Mouse (Mus musculus) limb, embryonic 13.5 days (tissue): ENCODE data around the gene Gm10644. TPM values are rescaled to one million over a fixed set of nuclear protein-coding genes. Genes with fewer than 3 reads are reported as not detected.

Source experiments
- ATAC-seq: fragments of 200-750 bp; cut with Nextera tagmentation; 2 replicates; pipeline ENCODE4 v1.8.0; 2017; ENCODE audit warnings: low read depth, moderate number of reproducible peaks, moderate TSS enrichment; ENCODE audit not compliant: low FRiP score
- H3K27ac ChIP-seq: fragments of 300-500 bp; sonication (generic); 2 replicates; pipeline ENCODE4 v1.5.1; 2015; ENCODE audit warnings: inconsistent platforms, mild to moderate bottlenecking, moderate library complexity
- H3K27me3 ChIP-seq: fragments of 300-500 bp; sonication (generic); 2 replicates; pipeline ENCODE4 v1.6.1; 2015; ENCODE audit warnings: mild to moderate bottlenecking, inconsistent platforms
- H3K36me3 ChIP-seq: fragments of 300-500 bp; sonication (generic); 2 replicates; pipeline ENCODE4 v1.6.1; 2015; ENCODE audit warnings: inconsistent platforms, mild to moderate bottlenecking, moderate library complexity
- H3K4me1 ChIP-seq: fragments of 300-500 bp; sonication (generic); 2 replicates; pipeline ENCODE4 v1.6.1; 2015; ENCODE audit warnings: inconsistent platforms
- H3K4me2 ChIP-seq: fragments of 300-500 bp; sonication (generic); replicated peaks from 2 replicates; pipeline ENCODE4 v1.6.1; 2015; ENCODE audit warnings: inconsistent platforms, mild to moderate bottlenecking, moderate library complexity
- H3K4me3 ChIP-seq: fragments of 300-500 bp; sonication (generic); 2 replicates; pipeline ENCODE4 v1.5.1; 2015; ENCODE audit warnings: moderate library complexity, mild to moderate bottlenecking, inconsistent platforms
- H3K9ac ChIP-seq: fragments of 300-500 bp; sonication (generic); 2 replicates; pipeline ENCODE4 v1.6.1; 2015; ENCODE audit warnings: mild to moderate bottlenecking, inconsistent platforms
- H3K9me3 ChIP-seq: fragments of 300-500 bp; sonication (generic); 2 replicates; pipeline ENCODE4 v1.6.1; 2016; ENCODE audit warnings: inconsistent platforms
- WGBS: fragments of 180-500 bp; shearing (Covaris S2); methylation state at CpG from one replicate; pipeline ENCODE4 v1.1.7; 2015; 5-methylcytosine and 5-hydroxymethylcytosine counted together
- polyA plus RNA-seq: library from polyadenylated mRNA; unstranded; fragments of >200 nt; fragmentation: Nextera tagmentation; extraction: Ambion mirVana; gene quantifications from 2 replicates; pipeline ENCODE4 v1.2.1, GENCODE M21; 2015

Gm10644 gene
- polyA plus RNA-seq, 1 experiment from 2014 or later = 0.43 TPM

DNA sequence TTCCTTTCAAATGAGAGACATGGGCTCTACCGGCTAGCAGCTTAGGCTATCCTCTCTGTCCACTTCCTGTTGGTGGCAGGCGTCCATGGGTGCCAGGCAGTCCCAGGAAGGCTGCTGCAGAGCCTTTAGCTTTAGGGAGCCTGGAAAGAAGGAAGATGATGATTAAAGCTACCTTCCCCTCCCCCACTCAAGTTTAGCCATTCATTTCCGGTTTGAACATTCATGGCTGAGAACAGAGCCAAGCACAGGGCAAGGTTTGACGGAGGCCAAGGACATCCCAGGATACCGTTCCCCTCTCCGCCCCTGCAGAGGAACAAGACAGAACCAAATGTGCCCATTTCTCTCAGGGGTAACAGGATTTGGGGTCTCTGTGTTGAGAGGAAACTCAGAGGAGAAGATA, 22.6 kb upstream of the Gm10644 start:
- WGBS = 46% methylated on average over 6 of the region's 6 CpGs
- no peaks in the 10 kb centered on the region for H3K27me3 ChIP-seq
- peak overlapping the region; percentile 19 for H3K4me2 ChIP-seq

DNA sequence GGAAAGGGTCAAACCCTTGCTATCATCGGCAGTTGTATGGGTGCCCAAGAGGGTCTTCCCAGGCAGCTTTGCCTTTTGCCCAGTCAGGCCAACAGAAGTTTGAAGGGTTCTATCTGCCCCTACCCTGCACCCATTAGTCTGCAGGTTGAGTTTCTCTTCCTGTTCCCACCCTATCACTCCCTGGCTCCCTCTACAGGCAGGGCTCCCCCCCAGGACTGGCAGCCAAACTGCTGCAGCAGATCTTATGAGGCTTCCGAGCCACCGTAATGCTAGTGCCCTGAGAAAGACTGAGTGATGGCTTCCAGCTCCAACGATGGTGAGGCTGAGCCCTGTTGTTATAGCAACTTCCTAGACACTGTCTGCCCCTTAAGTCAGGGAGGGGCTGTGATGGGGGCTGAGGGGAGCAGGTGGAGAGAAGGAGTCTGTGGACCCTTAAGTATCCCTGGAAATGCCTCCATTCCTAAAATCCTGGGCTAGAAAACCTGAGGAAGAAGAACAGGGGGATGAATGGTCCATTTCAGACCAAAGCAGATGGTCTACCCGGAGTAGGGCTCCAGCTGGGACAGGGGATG, 21.9 kb upstream of the Gm10644 start:
- Histone ChIP-seq H3K27me3 (no peaks in the 10 kb centered on the region), H3K4me2 (peak overlapping the region; percentile 19; the same call in 1 of the 2 replicates), H3K4me3 (no peak overlapping the region), H3K9me3 (no peaks in the 10 kb centered on the region), H3K9ac (0 out of 2 replicates have a peak overlapping the region, but pooled peaks have one; percentile 25), H3K4me1 (peaks cover 40% of the 10 kb centered on the region), H3K27ac (no peak overlapping the region), H3K36me3 (peaks cover 34% of the 10 kb centered on the region)
- 85% methylated on average over 5 of the region's 5 CpGs for WGBS
- no peak for ATAC-seq

More for the DNA sequence above, 22.6 kb upstream of the Gm10644 start:
- peaks cover 37% of the 10 kb centered on the region for H3K4me1 ChIP-seq
- no peaks in the 10 kb centered on the region for H3K9me3 ChIP-seq
- H3K4me3 ChIP-seq = no peak overlapping the region
- H3K9ac ChIP-seq = peak overlapping the region; percentile 25; the same call in 1 of the 2 replicates
- H3K36me3 ChIP-seq = peaks cover 42% of the 10 kb centered on the region
- no peak for ATAC-seq
- H3K27ac ChIP-seq = no peak overlapping the region

DNA sequence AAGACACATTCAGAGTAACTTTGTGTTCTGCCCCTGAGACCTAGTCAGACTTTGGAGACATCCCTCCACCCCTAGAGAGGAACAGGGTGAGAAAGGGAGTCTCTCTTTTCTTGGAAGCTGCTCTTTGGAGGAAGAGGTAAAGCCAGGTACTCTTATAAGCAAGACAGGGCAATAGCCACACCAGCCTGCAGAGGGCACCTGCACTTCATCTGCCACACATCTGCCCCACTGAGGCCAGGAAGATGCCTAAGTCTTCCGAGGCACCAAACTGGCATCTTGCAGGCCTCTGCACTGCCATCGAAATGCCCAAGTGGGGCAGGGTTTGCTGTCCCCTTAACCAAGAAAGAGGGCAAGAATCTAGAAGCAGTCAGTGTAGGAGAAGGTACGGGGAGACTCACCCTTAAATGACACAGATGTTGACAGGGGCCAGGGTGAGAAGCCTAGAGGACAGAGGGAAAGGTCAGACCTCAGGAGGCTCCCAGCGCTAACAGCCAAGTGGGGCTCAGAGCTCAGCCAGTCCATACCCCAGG, 21.2 kb upstream of the Gm10644 start:
- Histone ChIP-seq H3K36me3 (peaks cover 27% of the 10 kb centered on the region), H3K9ac (no peak overlapping the region)
- no peak for ATAC-seq

DNA sequence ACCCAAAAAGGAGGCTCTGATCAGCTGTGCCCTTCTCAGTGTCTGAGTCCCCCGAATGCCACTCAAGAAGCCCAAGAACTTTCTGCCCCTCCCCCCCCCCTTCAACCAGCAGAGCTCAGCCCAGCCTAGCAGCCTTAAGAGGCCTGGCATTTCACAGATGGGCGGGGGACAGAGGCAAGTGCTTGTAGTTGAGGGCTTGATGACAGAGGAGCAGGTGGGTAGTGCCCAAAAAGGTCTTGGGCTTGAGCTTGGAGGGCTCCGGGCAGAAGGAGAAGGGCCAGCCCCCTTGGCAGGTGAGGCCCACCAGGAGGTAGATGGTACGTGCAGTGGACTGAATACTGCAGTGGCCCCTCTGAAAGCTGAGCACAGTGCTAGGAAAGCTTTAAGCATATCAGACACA, 19.5 kb upstream of the Gm10644 start:
- no peak for ATAC-seq
- H3K4me2 ChIP-seq = peak overlapping the region; percentile 98
- H3K36me3 ChIP-seq = peaks cover 18% of the 10 kb centered on the region
- H3K27me3 ChIP-seq = no peaks in the 10 kb centered on the region
- no peak overlapping the region for H3K27ac ChIP-seq
- H3K9me3 ChIP-seq = no peaks in the 10 kb centered on the region
- H3K4me1 ChIP-seq = peaks cover 43% of the 10 kb centered on the region
- WGBS = 79% methylated on average over 4 of the region's 4 CpGs
- peak overlapping the region; percentile 94; the same call in 1 of the 2 replicates for H3K9ac ChIP-seq
- H3K4me3 ChIP-seq = peak overlapping the region; percentile 95

More for the DNA sequence above, 21.2 kb upstream of the Gm10644 start:
- no peaks in the 10 kb centered on the region for H3K9me3 ChIP-seq
- peaks cover 43% of the 10 kb centered on the region for H3K4me1 ChIP-seq
- 85% methylated on average over 4 of the region's 4 CpGs for WGBS
- H3K27me3 ChIP-seq = no peaks in the 10 kb centered on the region
- H3K4me3 ChIP-seq = no peak overlapping the region
- H3K27ac ChIP-seq = no peak overlapping the region
- no peak overlapping the region for H3K4me2 ChIP-seq

DNA sequence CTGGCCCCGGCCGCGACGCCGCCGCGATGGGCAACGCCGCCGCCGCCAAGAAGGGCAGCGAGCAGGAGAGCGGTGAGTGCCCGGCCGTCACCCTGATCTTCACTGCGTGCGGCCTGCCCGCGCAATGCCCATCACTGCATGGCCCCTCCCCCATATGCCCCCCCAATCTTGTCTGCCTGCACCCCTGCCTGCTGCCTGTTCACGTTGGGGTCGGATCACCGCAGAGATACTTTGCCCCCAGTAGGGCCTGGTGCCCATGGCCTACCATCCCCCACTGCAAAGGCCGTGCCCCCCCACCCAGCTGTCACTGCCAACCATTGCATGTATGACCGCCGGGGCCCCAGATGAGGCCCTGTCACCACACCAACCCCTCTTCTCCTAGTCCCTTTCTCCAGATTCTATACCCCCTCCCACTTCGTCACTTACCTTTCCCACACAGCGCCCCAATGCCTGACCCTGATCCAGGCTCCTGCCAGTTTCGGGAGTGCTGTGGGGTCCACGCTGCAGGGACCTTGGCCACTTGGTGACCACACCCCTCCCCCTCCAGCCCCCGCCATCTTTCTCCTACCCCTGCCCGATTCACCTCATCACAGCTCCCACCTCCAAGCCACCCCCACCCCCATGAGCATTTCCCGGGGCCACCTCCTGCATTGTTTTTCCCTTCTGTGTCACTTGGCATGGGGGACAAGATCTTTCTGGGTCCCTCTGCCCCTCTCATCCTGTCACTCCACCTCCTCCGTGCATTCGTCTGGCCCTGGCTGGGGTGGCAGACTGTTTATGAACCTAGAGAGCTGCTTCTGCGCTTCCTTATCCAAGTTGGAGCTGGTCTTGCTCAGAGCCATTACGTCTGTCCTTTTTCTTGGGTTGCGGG, 18.4 kb upstream of the Gm10644 start:
- 2% methylated on average over 37 of the region's 37 CpGs for WGBS
- peaks cover 41% of the 10 kb centered on the region for H3K4me1 ChIP-seq

DNA sequence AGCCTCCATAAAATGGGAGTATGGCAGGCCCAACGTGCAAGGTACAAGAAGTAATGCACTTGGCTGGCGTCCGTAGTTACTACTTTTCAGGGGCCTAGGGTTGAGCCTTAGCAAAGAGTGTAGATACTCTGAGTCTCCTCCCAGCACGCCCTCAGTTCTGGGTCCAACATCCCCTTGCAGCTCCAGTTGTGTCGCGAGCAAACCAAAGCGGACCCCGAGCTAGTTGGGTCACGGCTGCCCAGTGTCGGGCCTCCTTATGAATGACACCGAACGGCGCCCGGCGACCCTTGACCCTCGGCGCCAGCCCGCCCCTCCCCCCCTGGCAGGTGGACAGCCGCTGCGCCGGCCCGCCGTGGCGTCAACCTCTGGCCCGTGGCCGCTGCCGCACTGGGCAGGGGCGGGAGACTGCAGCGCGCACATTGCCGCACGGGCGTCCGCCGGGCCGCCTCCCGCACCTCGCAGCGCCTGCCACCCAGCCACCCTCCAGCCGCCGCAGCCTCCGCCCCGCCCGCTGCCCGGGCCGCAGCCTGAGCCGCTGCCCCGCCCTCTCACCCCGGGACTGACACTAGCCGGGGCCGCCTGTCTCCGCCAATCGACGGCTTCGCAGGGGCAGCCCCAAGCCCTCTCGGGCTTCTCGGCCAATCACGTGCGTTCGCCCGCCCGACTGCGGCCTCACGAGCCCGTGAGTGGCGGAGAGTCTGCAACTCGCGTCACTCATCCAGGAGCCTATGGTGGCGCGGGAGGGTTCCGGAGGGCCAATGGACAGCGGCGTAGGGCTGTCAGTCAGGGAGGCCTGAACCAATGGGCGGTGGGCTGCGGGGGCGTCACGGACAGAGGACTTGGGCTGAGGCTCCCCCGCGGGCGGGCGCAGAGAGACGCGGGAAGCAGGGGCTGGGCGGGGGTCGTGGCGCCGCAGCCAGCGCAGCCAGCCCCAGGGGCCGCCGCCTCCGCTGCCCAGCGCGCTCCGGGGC, 17.4 kb upstream of the Gm10644 start, which contains the start of gene Prkaca:
TSS of gene Prkaca (plus strand) at position 844 of the 971 bp plus-strand sequence.
- H3K9ac ChIP-seq = peak within 1 kb of the TSS; percentile 94

More for the DNA sequence above, 18.4 kb upstream of the Gm10644 start:
- H3K4me2 ChIP-seq = peak overlapping the region; percentile 98
- peak overlapping the region; percentile 95 for H3K4me3 ChIP-seq
- no peaks in the 10 kb centered on the region for H3K27me3 ChIP-seq
- peak; percentile 19 for ATAC-seq
- no peaks in the 10 kb centered on the region for H3K9me3 ChIP-seq
- peak overlapping the region; percentile 55; the same call in 1 of the 2 replicates for H3K27ac ChIP-seq
- peak overlapping the region; percentile 94 for H3K9ac ChIP-seq
- H3K36me3 ChIP-seq = peaks cover 22% of the 10 kb centered on the region

DNA sequence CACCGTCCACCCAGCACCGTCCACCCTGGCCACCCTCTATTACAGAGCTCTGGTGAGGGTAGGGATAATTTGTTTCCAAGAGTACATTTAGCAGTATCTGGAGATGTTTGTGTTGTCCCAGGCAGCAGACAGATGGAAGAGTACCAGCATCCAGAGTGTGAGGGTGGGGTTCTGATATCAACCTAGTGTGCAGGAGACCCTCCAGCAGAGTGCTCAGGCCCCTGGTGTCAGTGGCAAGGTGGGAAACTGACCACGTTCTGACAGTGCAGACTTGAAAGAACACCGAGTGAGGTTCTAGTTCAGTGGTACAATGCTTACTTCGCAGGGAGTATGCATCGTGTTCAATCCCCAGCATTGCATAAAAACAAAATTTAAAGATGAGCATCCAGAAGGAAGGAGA, 16.7 kb upstream of the Gm10644 start:
- Histone ChIP-seq H3K4me1 (peaks cover 24% of the 10 kb centered on the region), H3K9me3 (no peaks in the 10 kb centered on the region), H3K27ac (no peak overlapping the region), H3K36me3 (peaks cover 29% of the 10 kb centered on the region), H3K27me3 (no peaks in the 10 kb centered on the region), H3K9ac (no peak overlapping the region; the same call in 1 of the 2 replicates), H3K4me2 (peak overlapping the region; percentile 87), H3K4me3 (peak overlapping the region; percentile 95)
- no peak for ATAC-seq
- 78% methylated on average over 6 of the region's 6 CpGs for WGBS

More for the DNA sequence above, 17.4 kb upstream of the Gm10644 start, which contains the start of gene Prkaca:
- Histone ChIP-seq H3K27me3 (no peaks in the 10 kb centered on the region), H3K4me3 (peak within 1 kb of the TSS; percentile 95), H3K4me2 (peak within 1 kb of the TSS; percentile 98), H3K4me1 (peaks cover 32% of the 10 kb centered on the region), H3K36me3 (peaks cover 27% of the 10 kb centered on the region), H3K27ac (peak within 1 kb of the TSS; percentile 55; the same call in 1 of the 2 replicates), H3K9me3 (no peaks in the 10 kb centered on the region)
- WGBS = under 1% methylated on average over 61 of the region's 94 CpGs
- peak; percentile 100 for ATAC-seq

DNA sequence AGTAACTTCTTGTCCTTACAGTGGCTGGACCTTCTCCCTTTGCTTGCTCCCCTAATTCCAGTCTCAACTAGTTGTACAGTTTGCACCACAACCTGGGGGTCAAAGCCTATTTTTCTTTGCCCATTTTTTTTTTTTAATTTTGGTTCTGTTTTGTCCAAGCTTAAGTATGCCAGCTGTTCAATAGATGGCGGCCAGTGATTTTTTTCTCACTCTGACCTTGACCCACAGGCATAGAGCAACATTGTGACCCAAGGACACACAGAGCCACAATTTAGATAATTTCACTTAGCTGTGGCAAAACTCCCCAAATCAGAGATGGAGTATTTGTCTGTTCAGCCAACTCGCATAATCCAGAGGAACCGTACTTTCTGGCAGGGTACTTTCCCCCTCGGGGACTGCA, 16.1 kb upstream of the Gm10644 start:
- ATAC-seq = no peak
- H3K9me3 ChIP-seq = no peaks in the 10 kb centered on the region
- 92% methylated on average over 4 of the region's 4 CpGs for WGBS
- no peaks in the 10 kb centered on the region for H3K27me3 ChIP-seq
- H3K27ac ChIP-seq = no peak overlapping the region
- H3K9ac ChIP-seq = no peak overlapping the region
- H3K4me1 ChIP-seq = peaks cover 20% of the 10 kb centered on the region
- H3K36me3 ChIP-seq = peaks cover 29% of the 10 kb centered on the region
- no peak overlapping the region for H3K4me2 ChIP-seq
- H3K4me3 ChIP-seq = no peak overlapping the region

DNA sequence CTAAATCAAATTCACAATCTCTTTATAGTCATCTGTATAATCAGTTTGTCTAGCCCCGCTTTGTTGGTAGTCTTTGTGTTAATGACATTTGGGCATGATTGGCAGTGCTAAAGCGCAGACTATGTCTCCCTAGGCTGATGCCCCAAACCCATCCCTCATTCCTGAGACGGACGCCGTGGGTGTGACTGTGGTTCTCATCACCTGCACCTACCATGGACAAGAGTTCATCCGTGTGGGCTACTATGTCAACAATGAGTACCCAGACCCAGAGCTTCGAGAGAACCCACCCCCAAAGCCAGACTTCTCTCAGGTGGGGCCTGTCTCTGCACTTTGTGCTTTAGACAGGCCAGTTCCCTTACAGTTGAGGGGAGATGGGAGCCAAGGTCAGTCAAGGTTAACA, 12.7 kb upstream of the Gm10644 start:
- Histone ChIP-seq H3K27ac (no peak overlapping the region), H3K36me3 (peaks cover 37% of the 10 kb centered on the region), H3K9ac (no peak overlapping the region), H3K4me3 (no peak overlapping the region), H3K27me3 (no peaks in the 10 kb centered on the region), H3K4me2 (no peak overlapping the region), H3K4me1 (peaks cover 5% of the 10 kb centered on the region; the same call in 1 of the 2 replicates), H3K9me3 (no peaks in the 10 kb centered on the region)
- WGBS = 90% methylated on average over 7 of the region's 7 CpGs
- ATAC-seq = no peak

DNA sequence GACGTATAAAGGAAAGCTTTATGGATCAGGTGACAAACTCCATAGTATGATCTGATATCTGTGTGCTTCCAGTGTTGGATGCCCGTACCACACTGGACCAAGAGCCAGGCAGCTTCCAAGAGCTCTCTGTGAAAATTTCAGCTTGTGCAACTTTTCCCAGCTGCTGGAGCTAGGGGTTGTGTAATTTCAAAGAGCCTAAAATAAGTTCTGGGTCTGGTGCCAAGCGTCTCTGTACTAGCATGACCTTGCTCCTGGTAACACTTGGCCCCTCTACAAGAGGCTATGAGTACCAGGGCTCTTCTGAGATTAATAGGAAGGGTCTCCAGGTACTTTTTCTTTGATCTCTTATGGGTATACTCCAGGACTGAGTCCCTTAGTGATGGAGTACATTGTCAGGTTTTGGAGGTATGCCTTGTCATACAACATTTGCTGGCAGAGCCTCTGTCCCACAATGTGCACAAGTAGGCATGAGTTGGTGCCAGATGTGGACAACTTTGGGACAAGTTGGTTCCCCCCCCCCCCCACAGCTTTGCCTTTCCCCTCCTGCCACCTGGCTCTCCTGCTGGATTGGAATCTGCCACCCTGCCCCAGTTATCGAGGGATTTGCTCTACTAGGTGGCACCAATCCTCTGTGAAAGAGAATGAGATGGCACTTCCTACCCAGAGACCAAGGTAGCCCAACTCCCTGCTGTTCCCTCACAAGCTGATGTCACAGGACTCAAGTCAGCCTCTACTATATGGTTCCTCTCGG, 9.2 kb upstream of the Gm10644 start:
- ATAC-seq = no peak
- H3K9ac ChIP-seq = no peak overlapping the region
- peaks cover 28% of the 10 kb centered on the region for H3K36me3 ChIP-seq
- no peak overlapping the region for H3K4me2 ChIP-seq
- no peaks in the 10 kb centered on the region for H3K4me1 ChIP-seq
- no peaks in the 10 kb centered on the region for H3K9me3 ChIP-seq
- H3K27ac ChIP-seq = no peak overlapping the region
- H3K4me3 ChIP-seq = no peak overlapping the region
- H3K27me3 ChIP-seq = no peaks in the 10 kb centered on the region
- WGBS = 90% methylated on average over 5 of the region's 5 CpGs

DNA sequence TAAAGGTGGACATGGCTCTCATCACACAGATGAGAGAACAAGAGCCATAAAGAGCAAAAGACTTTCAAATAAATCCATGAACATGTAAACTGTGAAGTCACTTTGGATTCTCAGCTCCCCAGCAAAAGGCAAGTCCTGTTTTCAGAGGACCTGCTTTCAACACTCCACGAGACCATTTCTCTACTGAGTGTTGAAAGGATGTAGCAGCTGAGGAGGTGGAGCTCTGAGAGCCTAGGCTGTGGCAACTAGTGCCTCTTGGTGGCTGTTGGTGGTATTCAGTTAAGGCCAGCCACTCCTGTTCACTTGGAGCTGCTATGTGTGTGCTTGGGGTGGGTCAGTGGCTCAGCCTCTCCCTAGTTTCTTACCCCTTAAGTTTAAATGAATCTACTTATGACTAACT, 1.8 kb upstream of the Gm10644 start:
- no peaks in the 10 kb centered on the region for H3K27me3 ChIP-seq
- ATAC-seq = no peak
- no peak overlapping the region for H3K27ac ChIP-seq
- WGBS = 27% methylated on average over 1 of the region's 1 CpGs
- no peaks in the 10 kb centered on the region for H3K36me3 ChIP-seq
- H3K4me1 ChIP-seq = peaks cover 19% of the 10 kb centered on the region
- H3K9ac ChIP-seq = peak overlapping the region; percentile 67
- peak overlapping the region; percentile 62 for H3K4me3 ChIP-seq
- no peaks in the 10 kb centered on the region for H3K9me3 ChIP-seq
- peak overlapping the region; percentile 91 for H3K4me2 ChIP-seq
